Mouse (Mus musculus) Patski (cell line): Measurements from ENCODE around the gene Cyct. TPM values are rescaled to one million over a fixed set of nuclear protein-coding genes. Genes with fewer than 3 reads are reported as not detected.

ENCODE experiments used
- ATAC-seq: fragments of 100-300 bp; one replicate; pipeline ENCODE4 v1.8.0; 2021
- CTCF ChIA-PET: fragments of 350-600 bp; sonication (Branson Sonifier 250); formaldehyde crosslinking; loops from one replicate; lab custom pipeline; 2022; ENCODE audit warnings: inconsistent platforms; lab: Charles Lee
- POLR2A ChIA-PET: fragments of 350-600 bp; sonication (Branson Sonifier 250); formaldehyde crosslinking; loops from one replicate; lab custom pipeline; 2022; ENCODE audit warnings: antibody characterized with exemption, inconsistent platforms; lab: Charles Lee
- DNase-seq: peaks from one replicate; pipeline ENCODE4 v3.0.0-alpha.2; 2011; ENCODE audit warnings: low read depth, low spot score
- H3K27me3 ChIP-seq: fragments of 371-371 bp; one replicate; pipeline ENCODE4 v1.5.1; 2021
- CTCF ChIP-seq: fragments of 100-300 bp; IDR thresholded peaks from one replicate; pipeline ENCODE4 v1.5.1; 2021
- in situ Hi-C: fragments of 300-500 bp; cut with MboI; formaldehyde crosslinking; loops from 3 replicates; pipeline ENCODE4 v1.11.1; 2018; ENCODE audit warnings: low pct_unique_long_range_greater_than_20kb, mixed read lengths
- polyA plus RNA-seq: library from polyadenylated mRNA; unstranded; gene quantifications from one replicate; pipeline ENCODE4 v1.2.3, GENCODE M21; 2021

The Cyct gene
- polyA plus RNA-seq, 1 experiment from 2014 or later, result not detected

DNA sequence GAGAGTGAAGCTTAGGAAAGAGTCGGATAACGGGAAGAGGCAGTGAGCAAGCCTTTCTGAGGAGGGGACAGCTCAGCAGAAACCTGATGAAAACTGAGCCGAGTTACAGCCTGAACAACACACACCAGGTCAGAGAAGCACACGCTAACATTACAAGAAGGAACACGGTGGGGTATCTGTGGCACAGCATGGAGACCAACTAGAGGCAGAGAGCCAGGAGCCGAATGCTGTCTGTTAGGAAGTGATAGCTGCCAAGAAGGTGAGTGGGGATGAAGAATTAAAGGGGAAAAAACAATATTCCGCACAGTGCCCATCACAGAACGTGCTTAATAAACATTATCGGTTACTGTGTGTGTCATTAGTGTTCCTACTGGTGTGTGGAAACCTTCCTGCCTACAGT is 18.1 kb downstream of the Cyct start:
- H3K27me3 ChIP-seq, result peaks cover 25% of the 10 kb centered on the region
- ATAC-seq (no peak), DNase-seq (no peak)
- CTCF ChIA-PET, result no interaction called here
- in situ Hi-C loops, result no loop called here
- TF ChIP-seq CTCF, result no peak
- POLR2A ChIA-PET, result no interaction called here

- ATAC-seq (peak; percentile 60), DNase-seq (no peak)
- ChIA-PET CTCF (no interaction called here), POLR2A (no interaction called here)
- in situ Hi-C loops, result no loop called here
- peaks cover 23% of the 10 kb centered on the region for H3K27me3 ChIP-seq
- no peak for TF ChIP-seq CTCF
Observed at GRCm38 (mm10) chr2:76338215-76339156, 21.8 kb downstream of the Cyct start, which contains the start of gene Pde11a. Gene Pde11a (minus strand): TSS chr2:76338774.

- no peak for DNase-seq
- ATAC-seq, result no peak
- ChIA-PET CTCF (no interaction called here), POLR2A (no interaction called here)
- TF ChIP-seq CTCF, result no peak
- H3K27me3 ChIP-seq, result peaks cover 23% of the 10 kb centered on the region
- in situ Hi-C loops, result no loop called here
Observed at GRCm38 (mm10) chr2:76334596-76334995, 25.7 kb downstream of the Cyct start.

- no peak for DNase-seq
- in situ Hi-C loops, result no loop called here
- CTCF ChIA-PET, result interaction anchor here (1.5 to 1.6 kb wide), 2 partner anchors 15 to 18 kb away, joined by 3 read pairs; no protein-coding TSS in a partner anchor
- POLR2A ChIA-PET, result no interaction called here
- peaks cover 11% of the 10 kb centered on the region for H3K27me3 ChIP-seq
- TF ChIP-seq CTCF, result no peak
- ATAC-seq, result peak; percentile 55
Observed at GRCm38 (mm10) chr2:76332161-76332805, 28.0 kb downstream of the Cyct start.

DNA sequence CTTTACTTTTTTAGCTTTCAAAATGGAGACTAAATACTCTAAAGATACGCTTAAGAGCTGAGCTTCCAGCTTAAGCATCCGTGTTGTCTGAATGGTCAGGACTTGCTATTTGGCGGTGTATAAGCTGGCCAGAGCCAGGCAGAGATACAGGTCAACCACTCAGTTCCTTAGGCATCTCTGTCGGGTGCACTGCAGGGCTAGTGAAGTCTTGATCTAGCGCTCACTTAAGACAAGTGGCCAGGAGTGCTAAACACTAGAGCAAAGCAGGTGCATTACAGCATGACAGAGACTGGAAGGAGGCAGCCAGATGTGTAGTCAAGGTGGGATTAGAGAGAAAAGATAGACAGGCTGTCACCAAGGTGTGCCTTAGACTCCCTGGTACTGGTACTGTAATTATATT is 30.2 kb downstream of the Cyct start:
- ATAC-seq, result no peak
- ChIA-PET CTCF (no interaction called here), POLR2A (no interaction called here)
- H3K27me3 ChIP-seq, result peaks cover 8% of the 10 kb centered on the region
- in situ Hi-C loops, result no loop called here
- no peak for TF ChIP-seq CTCF
- DNase-seq, result no peak

GRCm38 (mm10) chr2:76326161-76326560 is 34.1 kb downstream of the Cyct start:
- TF ChIP-seq CTCF, result no peak
- ATAC-seq (no peak), DNase-seq (no peak)
- in situ Hi-C loops, result no loop called here
- peaks cover 17% of the 10 kb centered on the region for H3K27me3 ChIP-seq
- POLR2A ChIA-PET, result no interaction called here
- CTCF ChIA-PET, result no interaction called here

DNA sequence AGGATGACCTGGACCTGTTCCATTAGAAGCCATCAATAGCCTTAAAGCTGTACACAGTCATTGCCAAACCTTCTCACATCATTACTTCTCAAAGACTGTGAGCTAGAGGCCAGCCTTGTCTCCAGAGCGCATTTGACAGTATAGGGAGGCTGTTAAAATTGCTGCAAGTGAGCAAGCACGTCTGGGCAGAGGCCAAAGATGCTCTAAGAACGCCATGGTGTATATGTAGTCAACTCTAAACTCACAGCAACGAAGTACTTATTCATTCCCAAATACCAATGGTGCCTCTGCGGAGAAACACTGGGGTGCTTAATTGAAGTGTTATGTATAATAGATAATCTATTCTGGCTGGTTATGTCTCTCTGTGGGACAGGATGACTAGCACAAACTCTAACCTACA is 35.8 kb downstream of the Cyct start:
- in situ Hi-C loops, result no loop called here
- POLR2A ChIA-PET, result no interaction called here
- ATAC-seq (no peak), DNase-seq (no peak)
- CTCF ChIA-PET, result no interaction called here
- H3K27me3 ChIP-seq, result peaks cover 22% of the 10 kb centered on the region
- TF ChIP-seq CTCF, result no peak

- in situ Hi-C loops, result no loop called here
- DNase-seq, result no peak
- POLR2A ChIA-PET, result no interaction called here
- no peak for TF ChIP-seq CTCF
- CTCF ChIA-PET, result interaction anchor here (0.8 kb wide), 1 partner anchor 43 kb away, joined by 3 read pairs; no protein-coding TSS in a partner anchor
- no peak for ATAC-seq
- H3K27me3 ChIP-seq, result peaks cover 28% of the 10 kb centered on the region
Observed at GRCm38 (mm10) chr2:76323185-76323875, 36.9 kb downstream of the Cyct start.

- ATAC-seq (no peak), DNase-seq (no peak)
- in situ Hi-C loops, result no loop called here
- ChIA-PET CTCF (no interaction called here), POLR2A (no interaction called here)
- TF ChIP-seq CTCF, result no peak
- H3K27me3 ChIP-seq, result peaks cover 34% of the 10 kb centered on the region
Observed at GRCm38 (mm10) chr2:76320336-76320735, 39.9 kb downstream of the Cyct start.

DNA sequence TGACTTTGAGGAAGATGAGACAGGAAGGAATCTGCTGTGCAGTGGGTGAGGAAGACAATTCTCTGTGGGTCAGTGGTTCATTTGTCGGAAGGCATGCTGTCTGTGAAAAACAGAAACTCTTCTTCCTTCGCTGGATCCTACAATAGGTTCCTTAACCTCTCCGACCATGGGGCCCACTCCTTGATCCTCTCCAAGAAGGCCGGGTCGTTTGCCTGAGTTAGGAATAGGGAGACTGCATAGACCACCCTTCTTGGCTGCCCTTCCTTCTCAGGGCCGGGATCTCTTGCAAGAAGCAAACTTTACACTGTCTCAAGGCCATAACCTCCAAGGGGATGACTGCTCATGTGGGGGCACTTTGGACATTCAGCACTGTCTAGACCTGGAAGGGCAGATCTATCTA is 41.0 kb downstream of the Cyct start:
- ChIA-PET POLR2A (no interaction called here), CTCF (no interaction called here)
- no peak for TF ChIP-seq CTCF
- ATAC-seq (no peak), DNase-seq (no peak)
- H3K27me3 ChIP-seq, result peaks cover 29% of the 10 kb centered on the region
- in situ Hi-C loops, result no loop called here

Other genes starting within 250 kb of the Cyct start
- gene Pde11a, start 21.7 kb downstream of the Cyct start, polyA plus RNA-seq, result 0.04 TPM
- gene Rbm45, start 9.5 kb upstream of the Cyct start, polyA plus RNA-seq, result 40.0 TPM
- gene Osbpl6, start 46.1 kb upstream of the Cyct start, polyA plus RNA-seq, result 10.5 TPM